Mouse (Mus musculus): ENCODE measurements at regions not wholly inside any gene's neighbourhood (a gene's known extent, or its start where the extent isn't known, plus 50 kb on each side); places are given as distances from the start of the nearest gene placed in this dataset.

DNA sequence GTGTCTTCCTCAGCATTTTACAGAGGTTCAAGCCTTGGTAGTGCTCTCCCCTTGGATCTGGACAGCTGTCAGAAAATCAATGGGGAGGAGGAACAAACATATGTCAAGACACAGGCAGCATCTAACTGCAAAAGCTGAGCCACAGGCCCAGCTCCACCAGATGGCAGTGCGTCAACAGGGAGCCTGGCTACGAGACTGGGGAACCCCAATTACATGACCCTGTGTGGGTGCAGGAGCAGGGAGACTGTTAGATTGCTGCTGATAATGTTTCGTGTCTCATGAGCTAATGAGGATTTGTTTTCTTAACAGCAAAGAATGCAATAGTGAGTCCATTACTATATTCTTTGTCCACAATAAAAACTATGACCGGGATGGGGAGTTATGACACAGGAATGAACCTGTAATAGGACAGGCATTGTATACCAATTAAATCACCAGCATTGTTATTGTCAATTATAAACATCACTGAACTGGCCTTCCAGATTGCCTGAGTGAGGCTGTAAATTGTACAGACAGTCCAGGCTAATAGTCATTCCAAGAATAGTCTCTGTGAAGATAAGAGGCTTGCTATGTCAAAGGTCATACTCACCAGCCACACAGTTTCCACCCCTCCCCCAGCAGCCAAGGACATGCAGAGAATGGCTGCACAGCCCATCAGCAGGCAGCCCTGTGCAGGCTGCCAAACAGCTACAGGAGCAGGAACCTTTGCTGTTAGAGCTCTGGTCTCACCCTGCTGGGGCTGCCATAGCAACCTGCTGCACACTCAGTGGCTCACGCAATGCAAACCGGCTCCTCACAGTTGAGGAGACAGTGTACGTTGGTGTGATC is 58.8 kb upstream of the Barx2 start:
- 7% methylated on average over 7 of the region's 7 CpGs for WGBS
- no peaks in the 10 kb centered on the region for H3K9me3 ChIP-seq
- H3K36me3 ChIP-seq: no peaks in the 10 kb centered on the region
- H3K4me3 ChIP-seq: no peak overlapping the region
- no peak overlapping the region for H3K4me2 ChIP-seq (replicated peaks)
- ATAC-seq (ENCODE audit: low FRiP score, low read depth): no peak
- H3K9ac ChIP-seq: no peak overlapping the region
- H3K27me3 ChIP-seq: no peaks in the 10 kb centered on the region
- H3K4me1 ChIP-seq: peaks cover 10% of the 10 kb centered on the region
- no peak overlapping the region for H3K27ac ChIP-seq

DNA sequence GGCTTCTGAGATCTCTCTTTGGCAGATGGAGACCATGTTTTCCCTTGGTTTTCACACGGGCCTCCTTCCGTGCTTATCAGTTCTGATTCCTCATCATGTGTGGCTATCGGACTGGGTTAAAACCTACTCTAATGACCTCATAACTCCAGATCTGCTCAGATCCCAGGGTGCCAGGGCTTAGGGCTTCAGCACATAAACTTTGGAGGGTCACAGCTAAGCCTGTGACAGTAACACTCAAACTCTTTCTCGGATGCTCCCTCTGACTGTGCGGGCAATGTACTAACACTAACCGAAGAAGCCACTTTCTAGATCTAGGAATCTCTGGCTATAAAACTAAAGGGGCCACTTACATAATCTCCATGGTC is 59.3 kb upstream of the Barx2 start:
- H3K27ac ChIP-seq: no peak overlapping the region
- H3K27me3 ChIP-seq: no peaks in the 10 kb centered on the region
- 41% methylated on average over 6 of the region's 6 CpGs for WGBS
- no peak overlapping the region for H3K9ac ChIP-seq
- no peak overlapping the region for H3K4me2 ChIP-seq (replicated peaks)
- H3K9me3 ChIP-seq: no peaks in the 10 kb centered on the region
- no peaks in the 10 kb centered on the region for H3K36me3 ChIP-seq
- no peak for ATAC-seq (ENCODE audit: low FRiP score, low read depth)
- H3K4me3 ChIP-seq: no peak overlapping the region
- H3K4me1 ChIP-seq: peaks cover 10% of the 10 kb centered on the region

DNA sequence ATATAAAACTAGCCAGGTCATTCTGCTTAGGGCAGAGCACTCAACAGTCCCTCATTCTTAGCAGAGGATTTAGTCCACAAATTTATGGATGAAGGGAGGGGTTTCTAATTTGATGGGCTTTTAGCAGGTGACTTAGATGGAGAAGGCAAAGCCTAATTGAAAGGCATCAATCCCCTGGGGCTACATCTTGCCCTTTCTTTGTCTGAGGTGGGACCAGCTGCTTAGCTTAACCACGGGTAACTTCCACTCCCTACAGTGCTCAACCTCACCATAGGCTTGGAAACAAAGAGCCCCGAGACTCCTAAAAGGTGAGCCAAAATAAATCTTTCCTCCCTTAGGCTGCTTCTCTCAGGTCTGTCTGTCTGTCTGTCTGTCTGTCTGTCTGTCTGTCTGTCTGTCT is 62.9 kb upstream of the Barx2 start:
- Histone ChIP-seq H3K4me1 (peaks cover 10% of the 10 kb centered on the region), H3K9me3 (peaks cover 8% of the 10 kb centered on the region; the same call in 1 of the 2 replicates), H3K36me3 (no peaks in the 10 kb centered on the region), H3K27me3 (no peaks in the 10 kb centered on the region), H3K9ac (no peak overlapping the region), H3K4me2 (replicated peaks) (no peak overlapping the region), H3K27ac (no peak overlapping the region), H3K4me3 (no peak overlapping the region)
- WGBS: 48% methylated on average over 2 of the region's 2 CpGs
- no peak for ATAC-seq (ENCODE audit: low FRiP score, low read depth)

DNA sequence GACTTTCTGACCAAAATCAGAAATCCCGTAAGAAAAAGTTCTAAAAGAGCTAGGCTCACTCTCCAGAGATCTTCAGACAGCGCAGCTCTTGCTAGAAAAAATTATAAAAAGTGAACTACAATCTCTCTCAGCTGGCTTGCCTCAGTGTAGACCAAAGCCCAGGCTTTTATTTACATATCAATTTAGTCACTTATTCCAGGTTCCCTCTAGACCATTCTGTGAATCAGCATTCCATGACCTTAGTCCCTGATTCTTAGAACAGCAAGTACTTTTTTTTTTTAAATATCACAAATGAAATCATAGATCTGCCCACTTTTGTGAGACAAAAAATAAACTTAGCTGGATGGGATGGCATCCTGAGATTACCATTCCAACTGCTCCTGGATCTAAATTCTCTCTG is 64.8 kb upstream of the Barx2 start:
- H3K4me2 ChIP-seq (replicated peaks): no peak overlapping the region
- no peaks in the 10 kb centered on the region for H3K27me3 ChIP-seq
- 82% methylated on average over 2 of the region's 2 CpGs for WGBS
- H3K27ac ChIP-seq: no peak overlapping the region
- H3K4me1 ChIP-seq: no peaks in the 10 kb centered on the region
- peaks cover 8% of the 10 kb centered on the region; the same call in 1 of the 2 replicates for H3K9me3 ChIP-seq
- no peaks in the 10 kb centered on the region for H3K36me3 ChIP-seq
- H3K4me3 ChIP-seq: no peak overlapping the region
- no peak overlapping the region for H3K9ac ChIP-seq
- ATAC-seq (ENCODE audit: low FRiP score, low read depth): no peak

DNA sequence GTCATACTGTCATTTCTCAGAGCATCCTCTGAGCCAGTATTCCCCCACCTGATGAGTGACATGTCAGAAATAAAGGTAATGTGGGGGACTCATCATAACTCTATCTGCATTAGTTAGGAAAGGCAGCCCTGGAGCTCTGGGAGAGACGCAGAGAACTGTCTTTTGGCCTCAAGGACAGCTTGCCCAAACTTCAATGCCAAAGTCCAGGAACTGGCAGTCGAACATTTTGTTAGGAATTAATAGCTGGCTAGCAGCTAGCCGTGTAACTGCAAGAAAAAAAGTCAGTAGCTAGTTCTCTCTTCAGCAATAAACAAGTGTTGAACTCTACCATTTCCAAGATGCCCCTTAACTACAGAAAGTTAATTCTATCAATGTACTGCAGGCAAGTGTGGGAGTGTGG is 65.9 kb upstream of the Barx2 start:
- Histone ChIP-seq H3K9me3 (peaks cover 8% of the 10 kb centered on the region; the same call in 1 of the 2 replicates), H3K4me2 (replicated peaks) (no peak overlapping the region), H3K9ac (no peak overlapping the region), H3K4me3 (no peak overlapping the region), H3K4me1 (0 out of 2 replicates have a peak, but pooled peaks cover 5% of the 10 kb centered on the region), H3K36me3 (no peaks in the 10 kb centered on the region), H3K27me3 (no peaks in the 10 kb centered on the region), H3K27ac (no peak overlapping the region)
- no peak for ATAC-seq (ENCODE audit: low FRiP score, low read depth)
- 80% methylated on average over 3 of the region's 3 CpGs for WGBS

DNA sequence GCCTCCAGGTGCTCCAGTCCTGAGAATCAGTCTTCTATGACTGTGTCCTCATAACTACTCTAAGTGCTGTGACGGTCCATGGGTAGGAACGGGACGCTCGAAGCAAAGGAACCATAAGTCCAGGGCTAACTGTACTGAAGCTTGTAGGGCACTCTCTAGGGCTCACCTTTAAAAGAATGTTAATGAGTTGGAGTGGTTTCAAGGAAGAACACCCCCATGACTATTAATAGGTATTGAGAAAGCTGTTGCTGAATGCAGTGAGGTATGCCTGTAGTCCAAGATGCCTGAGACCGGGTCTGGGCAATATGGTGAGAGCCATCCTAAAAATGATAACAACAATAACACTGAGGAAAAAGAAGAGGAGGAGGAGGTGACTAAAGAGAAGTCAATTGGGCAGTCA is 67.2 kb upstream of the Barx2 start:
- peaks cover 8% of the 10 kb centered on the region; the same call in 1 of the 2 replicates for H3K9me3 ChIP-seq
- no peak overlapping the region for H3K9ac ChIP-seq
- 0 out of 2 replicates have a peak, but pooled peaks cover 6% of the 10 kb centered on the region for H3K4me1 ChIP-seq
- no peaks in the 10 kb centered on the region for H3K27me3 ChIP-seq
- H3K4me2 ChIP-seq (replicated peaks): no peak overlapping the region
- 88% methylated on average over 5 of the region's 5 CpGs for WGBS
- no peak overlapping the region for H3K27ac ChIP-seq
- ATAC-seq (ENCODE audit: low FRiP score, low read depth): no peak
- H3K36me3 ChIP-seq: no peaks in the 10 kb centered on the region
- H3K4me3 ChIP-seq: no peak overlapping the region

DNA sequence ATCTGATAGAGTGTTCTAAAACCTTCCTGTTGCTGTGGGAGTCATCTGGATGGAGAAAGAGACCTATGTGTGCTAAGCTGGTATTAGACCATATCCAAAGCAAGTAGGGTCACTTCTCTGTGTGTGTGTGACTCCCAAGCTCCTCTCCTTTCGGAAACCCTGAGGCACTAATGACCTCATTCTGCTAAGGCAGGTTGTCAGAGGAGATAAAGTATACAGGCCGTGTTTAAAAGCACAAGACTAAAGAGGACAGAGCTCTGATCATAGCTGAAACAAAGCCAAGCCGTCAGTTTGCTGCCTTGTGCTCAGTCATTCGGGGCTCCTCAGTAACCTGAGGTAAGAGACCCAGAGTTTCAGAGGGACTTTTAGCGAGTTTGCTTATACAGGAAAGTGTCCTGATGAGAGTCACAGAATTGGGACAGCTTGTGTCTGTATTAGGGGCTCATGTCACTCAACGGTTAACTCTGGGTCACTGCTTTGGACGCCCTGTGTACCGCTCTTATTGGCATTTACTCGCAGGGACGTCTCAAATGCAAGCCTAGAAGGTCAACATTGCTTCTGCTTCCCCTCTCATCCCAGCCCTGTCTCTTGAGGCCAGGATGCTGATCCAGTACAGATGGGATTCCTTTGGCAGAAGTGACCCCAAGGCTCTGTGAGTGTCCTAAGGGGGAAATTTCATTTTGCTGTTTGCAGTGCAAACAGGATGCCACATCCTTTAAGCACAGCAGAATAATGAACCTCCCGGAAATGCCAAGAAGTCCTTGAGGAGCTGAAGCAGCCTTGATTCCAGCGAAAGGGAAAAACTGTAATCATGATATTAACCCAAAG is 70.7 kb upstream of the Barx2 start:
- Histone ChIP-seq H3K4me2 (replicated peaks) (no peak overlapping the region), H3K27ac (no peak overlapping the region), H3K9ac (no peak overlapping the region), H3K4me3 (no peak overlapping the region), H3K9me3 (no peaks in the 10 kb centered on the region), H3K27me3 (no peaks in the 10 kb centered on the region), H3K4me1 (0 out of 2 replicates have a peak, but pooled peaks cover 6% of the 10 kb centered on the region), H3K36me3 (no peaks in the 10 kb centered on the region)
- no peak for ATAC-seq (ENCODE audit: low FRiP score, low read depth)
- 63% methylated on average over 12 of the region's 12 CpGs for WGBS

DNA sequence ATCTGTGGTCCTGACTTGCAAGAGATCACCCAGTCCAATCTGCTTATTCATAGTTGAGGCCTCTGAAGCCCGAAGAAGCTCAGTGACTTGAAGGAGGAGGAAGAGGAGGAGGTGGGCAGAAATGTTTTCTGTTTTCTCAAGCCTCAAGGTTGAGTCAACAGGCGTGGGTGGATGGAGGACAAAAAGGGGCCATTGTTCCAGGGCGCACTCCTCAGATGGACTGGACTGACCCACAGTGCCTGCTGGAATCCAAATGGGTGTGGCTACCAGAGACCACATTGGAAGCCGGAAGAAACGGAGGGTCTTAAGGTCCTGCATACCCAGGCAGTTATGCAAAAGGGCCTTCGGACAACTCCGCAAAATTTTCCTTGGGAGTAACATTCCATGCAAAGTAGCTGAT is 75.6 kb upstream of the Barx2 start:
- no peak for ATAC-seq (ENCODE audit: low FRiP score, low read depth)
- Histone ChIP-seq H3K4me1 (0 out of 2 replicates have a peak, but pooled peaks cover 5% of the 10 kb centered on the region), H3K4me2 (replicated peaks) (no peak overlapping the region), H3K36me3 (no peaks in the 10 kb centered on the region), H3K4me3 (no peak overlapping the region), H3K27me3 (no peaks in the 10 kb centered on the region), H3K9me3 (no peaks in the 10 kb centered on the region), H3K27ac (no peak overlapping the region), H3K9ac (no peak overlapping the region)
- 82% methylated on average over 7 of the region's 7 CpGs for WGBS

DNA sequence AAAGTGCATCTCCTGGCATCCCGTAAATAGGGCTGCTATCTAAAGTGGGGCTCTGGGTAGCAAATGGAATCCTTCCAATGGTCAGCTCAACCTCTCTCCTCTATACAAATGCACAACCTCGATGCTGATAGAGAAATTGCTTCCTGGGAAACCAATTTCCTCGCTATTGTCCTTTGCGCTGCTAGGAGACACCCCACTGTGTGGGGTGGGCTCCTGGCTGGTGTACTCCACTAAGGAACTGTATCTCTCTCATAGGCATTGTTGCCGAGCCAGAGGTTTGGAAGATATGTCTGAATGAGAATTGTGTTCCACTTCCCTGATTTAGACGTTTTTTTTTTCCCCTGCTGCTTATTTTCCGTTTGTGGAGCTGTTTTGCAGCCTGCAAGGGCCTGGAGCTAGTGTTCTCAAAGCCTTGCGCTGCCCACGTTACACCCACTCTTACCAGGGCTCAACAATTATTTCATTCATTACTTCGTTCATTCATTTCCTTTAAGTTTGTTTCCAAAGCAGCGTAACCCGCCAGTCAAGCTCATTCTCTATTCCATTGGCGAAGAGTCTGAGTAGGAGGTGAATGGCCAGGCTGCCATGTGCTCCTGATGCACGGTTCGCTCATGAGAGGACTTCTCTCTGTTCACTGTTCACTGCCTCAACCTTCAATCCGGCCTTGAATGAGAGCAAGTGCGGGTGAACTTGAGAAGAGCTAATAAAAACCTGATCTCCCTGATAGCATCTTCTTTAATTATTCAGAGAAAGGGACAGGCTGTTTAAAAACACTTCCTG is 76.5 kb upstream of the Barx2 start:
- H3K9ac ChIP-seq: no peak overlapping the region
- ATAC-seq (ENCODE audit: low FRiP score, low read depth): no peak
- WGBS: 73% methylated on average over 17 of the region's 17 CpGs

DNA sequence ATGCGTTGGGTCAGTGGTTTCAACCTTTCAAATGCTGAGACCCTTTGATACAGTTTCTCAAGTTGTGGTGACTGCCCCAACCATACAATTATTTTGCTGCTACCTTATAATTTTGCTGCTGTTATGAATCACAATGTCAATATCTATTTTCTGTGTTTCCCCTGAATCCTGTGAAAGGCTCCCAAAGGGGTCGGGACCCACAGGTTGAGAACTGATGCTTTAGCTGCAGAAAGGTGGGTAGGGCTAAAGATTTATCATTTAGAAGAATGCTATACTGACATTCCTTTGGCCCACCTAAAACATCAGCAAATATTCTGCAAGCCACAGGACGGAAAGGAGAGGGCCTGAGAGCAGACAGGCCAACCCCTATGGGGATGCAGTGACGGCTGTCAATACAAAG is 77.2 kb upstream of the Barx2 start:
- Histone ChIP-seq H3K4me1 (no peaks in the 10 kb centered on the region), H3K4me2 (replicated peaks) (no peak overlapping the region), H3K4me3 (no peak overlapping the region), H3K9ac (no peak overlapping the region), H3K9me3 (no peaks in the 10 kb centered on the region), H3K36me3 (no peaks in the 10 kb centered on the region), H3K27ac (no peak overlapping the region), H3K27me3 (no peaks in the 10 kb centered on the region)
- ATAC-seq (ENCODE audit: low FRiP score, low read depth): no peak
- 88% methylated on average over 4 of the region's 4 CpGs for WGBS

More for the DNA sequence above, 76.5 kb upstream of the Barx2 start:
- H3K9me3 ChIP-seq: no peaks in the 10 kb centered on the region
- H3K4me2 ChIP-seq (replicated peaks): no peak overlapping the region
- H3K27me3 ChIP-seq: no peaks in the 10 kb centered on the region
- H3K4me3 ChIP-seq: no peak overlapping the region
- H3K4me1 ChIP-seq: no peaks in the 10 kb centered on the region
- H3K36me3 ChIP-seq: no peaks in the 10 kb centered on the region
- H3K27ac ChIP-seq: no peak overlapping the region

DNA sequence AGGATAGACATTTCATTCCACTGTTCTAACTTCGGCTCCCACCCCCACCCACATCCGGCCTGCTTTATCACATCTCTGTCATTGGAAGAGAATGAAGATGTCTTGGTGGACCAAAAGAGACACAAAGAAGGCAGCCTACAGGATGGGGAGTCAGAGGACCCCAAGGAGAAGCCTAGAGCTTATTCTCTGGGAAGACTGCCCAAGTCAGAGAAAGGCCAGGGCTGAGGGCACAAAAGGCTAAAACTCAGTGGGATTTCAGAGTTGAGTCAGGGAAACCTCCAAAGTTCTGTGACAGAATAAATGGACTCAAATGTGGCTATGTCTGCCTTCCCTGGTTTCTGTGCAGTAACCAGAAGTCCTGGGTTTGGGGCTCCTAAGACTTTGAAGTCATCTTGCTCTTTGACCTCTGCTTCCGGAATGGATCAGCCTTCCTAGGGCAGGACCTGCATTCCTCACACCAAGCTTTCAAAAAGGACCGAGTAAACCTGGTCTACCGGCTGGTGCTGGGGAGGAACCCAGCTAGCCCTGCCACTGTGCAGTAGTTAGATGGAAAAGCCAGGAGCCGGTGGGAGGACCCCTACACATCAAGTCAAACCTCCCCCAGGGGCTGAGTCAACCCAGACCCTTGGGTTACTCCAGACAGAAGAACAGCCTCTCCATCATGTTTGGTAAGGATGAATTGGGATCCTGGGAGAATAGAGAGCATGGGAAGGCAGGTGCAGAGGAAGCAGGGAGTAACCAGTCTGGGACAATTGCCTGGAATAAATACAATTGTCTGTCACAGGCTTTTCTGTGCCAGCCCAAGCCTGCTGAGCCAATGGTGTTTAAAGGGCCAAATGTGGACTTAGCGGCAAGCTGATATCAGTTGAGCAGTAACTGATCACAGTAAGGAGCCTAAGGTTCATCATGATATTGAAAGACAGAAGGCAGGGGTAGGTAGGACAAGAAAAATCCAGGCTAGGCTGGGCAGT is 80.7 kb upstream of the Barx2 start:
- Histone ChIP-seq H3K27me3 (no peaks in the 10 kb centered on the region), H3K27ac (no peak overlapping the region), H3K4me3 (no peak overlapping the region), H3K9me3 (no peaks in the 10 kb centered on the region), H3K9ac (no peak overlapping the region), H3K4me1 (peaks cover 19% of the 10 kb centered on the region), H3K36me3 (no peaks in the 10 kb centered on the region), H3K4me2 (replicated peaks) (no peak overlapping the region)
- WGBS: 56% methylated on average over 7 of the region's 7 CpGs
- ATAC-seq (ENCODE audit: low FRiP score, low read depth): no peak
